Mouse (Mus musculus) testis, postnatal 10 days (tissue): ENCODE results near the gene Lama5.
"Not testable (repeated sequence)": the region's sequence is repeated elsewhere in the genome, so short reads cannot be mapped to it uniquely, and the experiment has no call there.

Experiments
- DNase-seq: peaks from one replicate; pipeline ENCODE4 v3.0.0; 2021; ENCODE audit warnings: low spot score

Lama5 gene

GRCm38 (mm10) chr2:180225762-180226378, at the start of gene Lama5:
TSS of gene Lama5 (minus strand) at chr2:180225859.
- DNase-seq = peak; percentile 80

GRCm38 (mm10) chr2:180274523-180274922, 48.9 kb upstream of the Lama5 start:
- no peak for DNase-seq

DNA sequence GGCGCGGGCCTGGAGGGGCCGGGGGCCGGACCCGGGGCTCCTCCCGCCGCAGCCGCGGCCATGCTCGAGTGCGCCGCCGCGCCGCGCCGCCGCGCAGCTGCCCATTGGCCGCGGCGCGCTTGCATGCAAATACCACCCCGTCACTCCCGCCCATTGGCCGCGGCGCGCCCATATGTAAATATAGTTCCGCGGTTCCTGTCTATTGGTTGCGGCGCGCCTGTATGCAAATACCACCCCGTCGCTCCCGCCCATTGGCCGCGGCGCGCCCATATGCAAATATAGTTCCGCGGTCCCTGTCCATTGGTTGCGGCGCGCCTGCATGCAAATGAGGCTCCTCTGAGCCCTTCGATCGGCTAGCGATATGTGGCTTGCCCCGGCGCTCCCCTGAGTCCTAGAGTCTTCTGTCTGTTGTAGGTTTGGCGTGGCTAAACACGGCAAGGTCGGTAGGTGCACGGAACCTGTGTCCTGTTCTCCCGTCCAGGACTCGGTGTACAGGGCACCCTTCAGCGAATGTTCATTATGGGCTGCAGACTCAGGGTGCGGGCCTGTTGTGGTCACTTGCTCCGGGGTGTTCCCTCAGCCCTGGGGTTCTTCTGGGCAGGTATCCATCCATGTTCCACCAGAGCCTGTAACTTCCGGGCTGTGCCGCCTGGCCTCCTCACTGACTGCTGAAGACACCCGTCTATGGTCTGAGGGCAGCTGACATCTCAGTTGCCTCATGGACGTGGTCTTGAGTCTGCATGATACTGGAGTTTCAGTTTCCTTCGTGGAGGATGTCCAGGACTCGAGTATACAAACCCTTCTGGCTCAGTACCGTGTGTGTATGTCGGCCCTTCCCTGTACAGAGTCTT, 48.0 kb upstream of the Lama5 start, which contains the start of gene Cables2:
Gene Cables2, minus strand, starts transcription at position 103 of the 851 bp plus-strand sequence.
- DNase-seq = peak; percentile 91

GRCm38 (mm10) chr2:180272884-180273321, 47.2 kb upstream of the Lama5 start:
- DNase-seq = peak; percentile 76

DNA sequence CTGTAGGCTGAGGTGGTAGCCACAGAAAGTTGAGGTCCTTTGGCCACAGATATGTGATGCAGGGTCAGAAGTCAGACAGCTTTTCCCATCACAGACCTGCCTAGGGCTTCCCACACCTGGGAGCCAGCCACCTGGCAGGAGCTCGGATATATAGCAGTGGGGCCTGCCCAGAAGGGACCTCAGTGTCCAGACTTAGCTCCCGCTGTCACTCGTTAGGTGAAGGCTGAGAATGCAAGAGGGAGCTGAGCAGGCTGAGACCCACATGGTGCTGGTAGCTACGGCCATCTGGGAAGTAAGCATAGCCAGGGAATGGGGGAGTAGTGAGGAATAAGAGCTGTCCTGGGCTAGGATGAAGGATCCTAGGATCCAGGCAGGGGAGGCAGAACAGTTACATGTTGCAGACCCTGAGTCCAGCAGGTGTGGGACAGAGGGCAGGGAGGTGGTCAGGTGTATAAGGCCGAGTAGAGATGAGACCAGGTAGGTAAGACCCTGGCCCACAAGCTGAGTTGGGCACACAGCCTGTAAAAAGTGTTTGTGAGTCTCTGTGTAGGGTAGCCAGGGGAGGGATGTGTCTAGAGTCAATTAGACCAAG, 46.2 kb upstream of the Lama5 start:
- no peak for DNase-seq

DNA sequence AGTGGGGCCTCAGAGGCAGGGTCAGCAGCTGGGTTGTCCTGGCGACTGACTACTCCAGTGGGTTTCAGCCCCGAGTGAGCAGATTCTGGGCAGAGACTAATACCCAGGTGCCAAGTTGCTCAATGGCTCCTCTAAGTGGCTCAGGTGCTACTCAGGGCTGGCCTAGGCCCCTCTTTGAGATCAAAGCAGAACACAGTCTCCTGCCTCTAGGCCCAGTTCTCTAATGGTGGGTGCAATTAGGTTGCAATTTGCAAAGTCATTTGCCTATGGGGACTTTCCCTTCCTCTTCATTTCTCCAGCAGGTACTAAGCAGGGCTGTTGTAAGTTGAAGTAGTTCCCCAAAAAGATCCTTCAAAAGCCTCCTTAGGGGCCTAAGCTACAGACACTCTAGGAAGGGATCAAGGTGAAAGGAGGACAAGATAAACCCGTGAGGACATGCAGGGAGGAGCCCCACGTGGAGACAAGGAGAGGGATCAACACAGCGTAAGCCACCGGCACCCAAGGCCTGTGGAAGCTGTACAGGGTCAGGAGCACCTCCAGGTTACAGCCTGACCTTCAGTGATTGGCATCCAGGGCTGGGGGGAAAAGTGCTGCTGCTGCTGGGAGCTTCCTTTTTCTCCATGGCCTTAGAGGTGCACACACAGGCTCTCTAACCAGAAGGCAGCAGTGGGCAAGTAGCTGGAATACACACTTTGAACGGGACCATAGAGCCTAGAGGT, 45.0 kb upstream of the Lama5 start:
- DNase-seq = no peak

DNA sequence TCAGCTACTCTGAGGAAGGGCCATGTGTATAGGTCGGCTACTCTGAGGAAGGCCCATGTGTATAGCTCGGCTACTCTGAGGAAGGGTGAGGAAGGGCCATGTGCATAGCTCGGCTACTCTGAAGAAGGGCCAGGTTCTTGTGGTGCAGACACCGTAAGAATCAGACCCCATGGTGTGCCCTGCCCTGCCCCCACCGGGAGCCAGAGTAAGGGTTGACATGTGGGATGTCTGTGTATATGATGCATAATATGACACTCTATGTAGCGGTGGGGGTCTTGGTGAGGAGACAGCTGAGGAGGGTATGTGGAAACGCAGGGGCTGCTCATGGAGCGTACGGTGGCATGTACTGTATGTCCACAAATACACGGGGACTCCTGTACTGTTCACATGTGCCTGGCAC, 43.7 kb upstream of the Lama5 start:
- no peak for DNase-seq

DNA sequence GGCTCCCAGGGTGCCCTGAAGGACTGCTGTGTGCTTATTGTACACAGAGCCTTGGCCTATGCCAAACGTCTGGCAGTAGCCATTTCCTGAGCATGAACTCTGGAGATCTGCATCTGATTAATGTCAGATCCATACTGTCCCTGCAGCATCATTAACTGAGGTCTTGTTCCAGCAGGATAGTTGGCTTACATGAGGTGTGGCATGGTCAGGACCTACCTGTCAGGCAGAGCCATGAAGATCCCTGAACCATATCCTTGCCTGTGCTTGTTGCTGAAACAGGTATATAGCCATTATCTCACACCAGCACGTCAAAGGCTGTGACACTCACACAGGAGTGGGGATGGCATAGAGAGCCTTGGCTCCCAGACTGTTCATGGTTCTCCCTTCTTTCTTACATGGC, 42.3 kb upstream of the Lama5 start:
- DNase-seq = no peak

DNA sequence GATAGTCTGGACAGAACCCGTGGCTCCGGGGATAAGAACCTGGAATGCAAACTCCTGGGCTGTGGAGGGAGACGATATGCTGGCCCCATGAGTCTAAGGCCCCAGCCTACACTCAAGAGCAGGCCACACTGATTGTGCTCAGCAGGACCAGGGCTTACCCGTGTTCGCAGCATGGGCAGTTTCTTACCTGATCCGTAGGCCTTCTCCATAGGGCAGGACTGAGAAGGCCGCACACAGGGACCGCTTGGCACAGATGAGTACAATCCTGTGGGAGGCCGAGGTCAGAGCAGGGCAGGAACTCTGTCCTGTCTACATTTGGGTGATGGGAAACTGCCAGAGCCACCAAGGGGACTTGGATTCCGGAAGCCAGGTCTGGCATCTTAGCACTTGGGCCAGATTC, 37.2 kb upstream of the Lama5 start:
- no peak for DNase-seq

DNA sequence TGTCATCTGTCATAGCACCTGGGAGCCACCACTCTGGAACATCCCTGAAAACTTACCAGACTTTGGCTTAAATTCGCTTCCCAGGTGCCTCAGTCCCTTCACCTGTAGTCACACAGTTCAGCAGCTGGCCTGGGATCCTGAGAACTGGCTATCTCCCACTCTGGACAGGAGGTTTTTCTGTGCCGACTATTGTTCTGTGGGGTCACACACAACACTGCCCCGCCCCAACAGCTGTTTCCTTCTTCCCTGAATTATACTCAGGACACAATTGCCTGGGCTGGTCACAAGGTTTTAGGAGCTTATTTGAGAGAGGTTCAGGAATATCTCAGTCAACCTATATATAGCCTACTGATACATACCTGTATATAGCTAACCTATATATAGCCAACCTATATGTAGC, 36.8 kb upstream of the Lama5 start:
- DNase-seq = no peak

- DNase-seq = no peak
These were observed 36.2 kb upstream of the Lama5 start for GRCm38 (mm10) chr2:180261901-180262300.

GRCm38 (mm10) chr2:180260610-180261480, 35.2 kb upstream of the Lama5 start:
- no peak for DNase-seq

GRCm38 (mm10) chr2:180259826-180260609, 34.4 kb upstream of the Lama5 start:
- not testable (repeated sequence) for DNase-seq

- not testable (repeated sequence) for DNase-seq
These were observed 33.4 kb upstream of the Lama5 start for GRCm38 (mm10) chr2:180258951-180259484.

DNA sequence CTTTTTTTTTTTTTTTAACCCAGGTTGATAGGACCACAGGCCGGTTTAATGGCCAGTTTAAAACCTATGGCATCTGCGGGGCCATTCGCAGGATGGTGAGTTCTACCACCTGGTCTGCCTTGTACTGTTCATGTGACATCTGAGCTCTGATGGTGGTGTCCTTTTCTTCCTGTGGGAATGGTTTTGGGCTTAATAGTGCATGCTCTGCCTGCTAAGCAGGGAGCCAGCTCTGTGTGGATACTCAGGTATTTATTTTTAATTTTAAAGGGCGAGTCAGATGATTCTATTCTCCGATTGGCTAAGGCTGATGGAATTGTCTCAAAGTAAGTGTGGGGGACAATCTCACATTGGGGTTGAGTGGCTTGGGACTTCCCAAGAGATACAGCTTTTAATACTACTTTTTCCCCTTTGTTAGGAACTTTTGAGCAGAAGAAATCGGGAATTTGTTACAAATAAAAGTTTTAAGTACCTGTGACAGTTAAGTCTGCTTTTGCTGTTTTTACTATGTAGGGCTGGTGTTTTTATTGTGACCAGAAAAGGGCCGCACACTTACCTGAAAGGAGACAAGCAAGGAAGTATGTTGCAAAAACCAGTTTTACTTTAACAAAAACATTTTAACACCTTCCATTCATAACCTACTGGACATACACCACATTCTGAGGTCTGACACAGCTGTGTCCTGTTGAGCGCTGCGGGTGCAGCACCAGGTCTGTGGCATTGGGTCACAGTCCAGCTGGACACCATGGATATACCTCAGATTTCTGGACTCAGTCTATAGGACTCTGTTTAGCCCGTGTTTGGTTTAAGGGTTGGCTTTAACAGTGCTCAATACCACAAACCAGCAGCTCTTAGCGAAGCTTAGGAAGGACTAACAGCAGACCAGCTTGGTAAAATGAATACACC, 32.6 kb upstream of the Lama5 start:
- DNase-seq = no peak

DNA sequence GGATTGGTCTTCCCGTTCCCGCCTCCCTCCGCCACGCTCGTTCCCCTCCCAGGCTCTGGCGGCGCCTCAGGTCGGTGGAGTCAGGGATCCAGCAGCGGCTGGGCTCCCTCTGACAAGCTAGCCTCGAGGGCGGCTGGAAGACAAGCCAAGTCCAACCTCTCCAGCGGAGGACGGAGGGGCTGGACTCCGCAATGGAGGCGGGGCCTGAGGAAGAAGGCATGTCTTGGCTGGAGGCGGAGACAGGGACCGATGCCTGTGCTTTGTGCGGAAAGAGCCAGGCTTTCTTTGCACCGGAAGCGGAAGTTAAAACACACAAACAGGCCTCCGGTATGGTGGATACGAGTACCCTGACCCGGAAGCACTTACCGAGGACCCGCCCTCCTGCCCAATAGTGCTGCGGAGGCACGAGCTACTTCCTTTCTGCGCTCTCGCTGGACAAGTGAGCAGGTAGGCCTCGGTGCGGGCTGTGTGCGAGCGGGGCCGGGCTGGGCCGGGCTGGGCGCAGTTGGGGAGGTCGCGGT, 31.4 kb upstream of the Lama5 start, which contains the start of gene Rps21:
Gene Rps21, plus strand, starts transcription at position 377 of the 521 bp plus-strand sequence.
- DNase-seq = peak; percentile 97

- DNase-seq = no peak
These were observed 30.8 kb upstream of the Lama5 start for GRCm38 (mm10) chr2:180256296-180257000.

- DNase-seq = no peak
These were observed 30.0 kb upstream of the Lama5 start for GRCm38 (mm10) chr2:180255701-180256100.
